Mouse (Mus musculus) thymus, adult 2 months (tissue): ENCODE results near the gene Bcl7a. TPM values are rescaled to one million over a fixed set of nuclear protein-coding genes. Genes with fewer than 3 reads are reported as not detected.
A peak's percentile ranks its signal among the peaks of the same experiment; 100 is the strongest.

ENCODE experiments used
- DNase-seq: peaks from one replicate; pipeline ENCODE4 v3.0.0; 2021
- H3K27ac ChIP-seq: fragments of 200-500 bp; 2 replicates; pipeline ENCODE4 v1.5.1; 2012; ENCODE audit warnings: low read length, control low read depth; ENCODE audit not compliant: control insufficient read depth, insufficient read depth
- H3K27me3 ChIP-seq: fragments of 200-500 bp; 2 replicates; pipeline ENCODE4 v1.6.1; 2012; ENCODE audit warnings: mild to moderate bottlenecking, low read length, moderate library complexity, mixed read lengths; ENCODE audit not compliant: control insufficient read depth, insufficient read depth
- H3K36me3 ChIP-seq: fragments of 200-500 bp; 2 replicates; pipeline ENCODE4 v1.6.1; 2012; ENCODE audit warnings: mild to moderate bottlenecking, low read length, moderate library complexity; ENCODE audit not compliant: control insufficient read depth, insufficient read depth
- H3K4me1 ChIP-seq: fragments of 200-500 bp; replicated peaks from 2 replicates; pipeline ENCODE4 v1.6.1; 2012; ENCODE audit warnings: low read length; ENCODE audit not compliant: control insufficient read depth, insufficient read depth
- H3K4me3 ChIP-seq: fragments of 200-500 bp; 2 replicates; pipeline ENCODE4 v1.5.1; 2012; ENCODE audit warnings: mild to moderate bottlenecking, low read length, control low read depth, moderate library complexity; ENCODE audit not compliant: control insufficient read depth, insufficient read depth
- CTCF ChIP-seq: fragments of 200-500 bp; IDR thresholded peaks from 2 replicates; pipeline ENCODE4 v1.5.1; 2012; ENCODE audit warnings: mild to moderate bottlenecking, control low read depth, low read length, moderate library complexity, borderline replicate concordance; ENCODE audit not compliant: control insufficient read depth, poor library complexity, insufficient read depth; ENCODE audit errors: extremely low read depth
- POLR2A ChIP-seq: fragments of 200-500 bp; IDR thresholded peaks from 2 replicates; pipeline ENCODE4 v1.6.1; 2012; ENCODE audit warnings: mild to moderate bottlenecking, low read length, control low read depth, moderate library complexity; ENCODE audit not compliant: control insufficient read depth, poor library complexity, insufficient read depth; ENCODE audit errors: extremely low read depth
- WGBS: fragments of 180-500 bp; shearing (Covaris S2); methylation state at CpG from one replicate; pipeline ENCODE4 v1.1.7; 2018; 5-methylcytosine and 5-hydroxymethylcytosine counted together
- polyA plus RNA-seq: library from polyadenylated mRNA; depleted of rRNA; stranded (reverse); fragments of >200 nt; gene quantifications from 2 replicates; pipeline ENCODE4 v1.2.3, GENCODE M21; 2012

The Bcl7a gene
- polyA plus RNA-seq, 1 experiment, result 29.4 TPM

- TF ChIP-seq CTCF, result 0 out of 2 replicates have a peak, but pooled peaks have one; percentile 40
- 0 out of 2 replicates have a peak, but pooled peaks have one; percentile 31 for TF ChIP-seq POLR2A
- H3K4me3 ChIP-seq, result peak overlapping the region; percentile 92
Measured at GRCm38 (mm10) chr5:123394957-123395881, 51.6 kb downstream of the Bcl7a start.

GRCm38 (mm10) chr5:123396901-123397464 is 53.3 kb downstream of the Bcl7a start:
- Histone ChIP-seq H3K36me3 (no peaks in the 10 kb centered on the region), H3K27ac (peak overlapping the region; percentile 65; the same call in 1 of the 2 replicates), H3K4me3 (peak overlapping the region; percentile 36), H3K27me3 (no peaks in the 10 kb centered on the region), H3K4me1 (peaks cover 24% of the 10 kb centered on the region)
- DNase-seq, result no peak
- TF ChIP-seq POLR2A (no peak), CTCF (no peak)
- 9% methylated on average over 8 of the region's 8 CpGs for WGBS

More at GRCm38 (mm10) chr5:123394957-123395881, 51.6 kb downstream of the Bcl7a start:
- under 1% methylated on average over 65 of the region's 65 CpGs for WGBS
- peaks cover 24% of the 10 kb centered on the region for H3K4me1 ChIP-seq
- no peaks in the 10 kb centered on the region for H3K36me3 ChIP-seq
- DNase-seq, result peak; percentile 50
- no peaks in the 10 kb centered on the region for H3K27me3 ChIP-seq
- no peak overlapping the region for H3K27ac ChIP-seq

- peaks cover 24% of the 10 kb centered on the region for H3K4me1 ChIP-seq
- no peaks in the 10 kb centered on the region for H3K27me3 ChIP-seq
- TF ChIP-seq CTCF (no peak), POLR2A (no peak)
- peak; percentile 40 for DNase-seq
- WGBS, result 5% methylated on average over 11 of the region's 11 CpGs
- peak overlapping the region; percentile 46 for H3K4me3 ChIP-seq
- H3K36me3 ChIP-seq, result no peaks in the 10 kb centered on the region
- H3K27ac ChIP-seq, result peak overlapping the region; percentile 67
Measured at GRCm38 (mm10) chr5:123397786-123398185, 54.2 kb downstream of the Bcl7a start.

GRCm38 (mm10) chr5:123398856-123399498 is 55.3 kb downstream of the Bcl7a start:
- Histone ChIP-seq H3K27me3 (no peaks in the 10 kb centered on the region), H3K36me3 (no peaks in the 10 kb centered on the region), H3K4me3 (no peak overlapping the region), H3K27ac (no peak overlapping the region), H3K4me1 (peaks cover 22% of the 10 kb centered on the region)
- TF ChIP-seq POLR2A (no peak), CTCF (no peak)
- 65% methylated on average over 4 of the region's 4 CpGs for WGBS
- DNase-seq, result no peak

- Histone ChIP-seq H3K27me3 (no peaks in the 10 kb centered on the region), H3K36me3 (no peaks in the 10 kb centered on the region), H3K27ac (no peak overlapping the region), H3K4me3 (no peak overlapping the region), H3K4me1 (peaks cover 11% of the 10 kb centered on the region)
- 95% methylated on average over 3 of the region's 3 CpGs for WGBS
- no peak for DNase-seq
- TF ChIP-seq POLR2A (no peak), CTCF (no peak)
Measured at GRCm38 (mm10) chr5:123404480-123404879, 60.8 kb downstream of the Bcl7a start.

GRCm38 (mm10) chr5:123406952-123407351 is 63.3 kb downstream of the Bcl7a start:
- Histone ChIP-seq H3K36me3 (peaks cover 5% of the 10 kb centered on the region; the same call in 1 of the 2 replicates), H3K27me3 (no peaks in the 10 kb centered on the region), H3K4me1 (peaks cover 11% of the 10 kb centered on the region), H3K4me3 (no peak overlapping the region), H3K27ac (no peak overlapping the region)
- no peak for TF ChIP-seq POLR2A
- no peak for TF ChIP-seq CTCF
- WGBS, result 17% methylated on average over 2 of the region's 2 CpGs
- DNase-seq, result no peak
